Mouse (Mus musculus): Measurements from ENCODE around the gene Apoc3.

GRCm38 (mm10) chr9:46188370-46188769 lies 47.1 kb downstream of the Apoc3 start:
- TF ChIP-seq POLR2A (IDR thresholded peaks at IDR 0.05; ENCODE audit: borderline replicate concordance, insufficient read depth, low read length) (no peak), CTCF (IDR thresholded peaks at IDR 0.05; ENCODE audit: borderline replicate concordance, insufficient read depth, low read depth, low read length) (no peak)
